Mouse (Mus musculus): ENCODE measurements around the gene Rit1.
"Not testable (repeated sequence)": the region's sequence is repeated elsewhere in the genome, so short reads cannot be mapped to it uniquely, and the experiment has no call there.

Rit1 gene

GRCm38 (mm10) chr3:88716399-88717197 is at the start of gene Rit1:
Gene Rit1, plus strand, starts transcription at chr3:88716838.
- peak; percentile 72 to 85 for DNase-seq (ENCODE audit: low spot score in 2 of 2)

GRCm38 (mm10) chr3:88677399-88677798 is 39.2 kb upstream of the Rit1 start:
- DNase-seq (ENCODE audit: low spot score in 2 of 2), result peak; percentile 46 to 63

GRCm38 (mm10) chr3:88683814-88684213 is 32.8 kb upstream of the Rit1 start:
- DNase-seq (ENCODE audit: low spot score in 2 of 2), result no peak

GRCm38 (mm10) chr3:88684236-88684979 is 32.2 kb upstream of the Rit1 start:
- no peak for DNase-seq (ENCODE audit: low spot score in 2 of 2)

- DNase-seq (ENCODE audit: low spot score in 2 of 2), result peak; percentile 96 to 97
Measured at GRCm38 (mm10) chr3:88684980-88685941, 31.4 kb upstream of the Rit1 start, which contains the start of gene Khdc4. Gene Khdc4, plus strand, starts transcription at chr3:88685803.

- no peak for DNase-seq (ENCODE audit: low spot score in 2 of 2)
Measured at GRCm38 (mm10) chr3:88685958-88686451, 30.6 kb upstream of the Rit1 start.

- DNase-seq (ENCODE audit: low spot score in 2 of 2), result peak; percentile 21 to 45
Measured at GRCm38 (mm10) chr3:88686734-88687611, 29.7 kb upstream of the Rit1 start.

- no peak for DNase-seq (ENCODE audit: low spot score in 2 of 2)
Measured at GRCm38 (mm10) chr3:88689079-88689478, 27.6 kb upstream of the Rit1 start.

- no peak for DNase-seq (ENCODE audit: low spot score in 2 of 2)
Measured at GRCm38 (mm10) chr3:88695545-88695944, 21.1 kb upstream of the Rit1 start.

GRCm38 (mm10) chr3:88698051-88698450 is 18.6 kb upstream of the Rit1 start:
- no peak for DNase-seq (ENCODE audit: low spot score in 2 of 2)

- no peak for DNase-seq (ENCODE audit: low spot score in 2 of 2)
Measured at GRCm38 (mm10) chr3:88698834-88699233, 17.8 kb upstream of the Rit1 start.

- no peak for DNase-seq (ENCODE audit: low spot score in 2 of 2)
Measured at GRCm38 (mm10) chr3:88700247-88700646, 16.4 kb upstream of the Rit1 start.

GRCm38 (mm10) chr3:88701222-88701621 is 15.4 kb upstream of the Rit1 start:
- DNase-seq (ENCODE audit: low spot score in 2 of 2), result no peak

- DNase-seq (ENCODE audit: low spot score in 2 of 2), result no peak
Measured at GRCm38 (mm10) chr3:88713709-88714108, 2.9 kb upstream of the Rit1 start.

GRCm38 (mm10) chr3:88714725-88715124 is 1.9 kb upstream of the Rit1 start:
- no peak for DNase-seq (ENCODE audit: low spot score in 2 of 2)

GRCm38 (mm10) chr3:88715716-88716115 is 922 bp upstream of the Rit1 start:
- DNase-seq (ENCODE audit: low spot score in 2 of 2), result not testable (repeated sequence)

GRCm38 (mm10) chr3:88717198-88717798 is 660 bp downstream of the Rit1 start:
- no peak for DNase-seq (ENCODE audit: low spot score in 2 of 2)

GRCm38 (mm10) chr3:88717831-88718230 is 1.2 kb downstream of the Rit1 start:
- DNase-seq (ENCODE audit: low spot score in 2 of 2), result no peak

- DNase-seq (ENCODE audit: low spot score in 2 of 2), result no peak
Measured at GRCm38 (mm10) chr3:88719098-88719497, 2.5 kb downstream of the Rit1 start.

- no peak for DNase-seq (ENCODE audit: low spot score in 2 of 2)
Measured at GRCm38 (mm10) chr3:88736556-88736955, 19.9 kb downstream of the Rit1 start.
